Comparison of ENCODE assay signal across 8 mouse cellular contexts in the genomic region with DNA sequence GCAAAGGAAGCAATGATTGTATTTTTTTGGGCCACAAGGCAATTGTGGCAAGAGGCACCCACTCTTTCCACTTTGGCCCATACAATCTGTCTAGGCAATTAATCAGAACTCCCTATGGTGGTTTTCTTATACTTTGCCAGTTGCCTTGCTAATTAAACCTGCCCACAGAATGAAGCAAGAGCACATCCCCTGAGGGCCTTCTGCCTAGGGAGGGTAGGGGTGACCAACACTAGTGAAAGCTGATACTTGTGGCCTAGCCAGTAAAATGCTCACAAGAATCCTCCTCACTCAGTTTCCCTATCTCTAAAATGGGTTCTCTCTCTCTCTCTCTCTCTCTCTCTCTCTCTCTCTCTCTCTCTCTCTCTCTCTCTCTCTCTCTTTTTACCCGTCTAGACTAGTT. TPM values are rescaled to one million over a fixed set of nuclear protein-coding genes. Genes with fewer than 3 reads are reported as not detected.
A peak's percentile ranks its signal among the peaks of the same experiment; 100 is the strongest.
DNase-seq lines count a peak whose midpoint lies in the region; ATAC-seq lines count a peak whose summit lies in the region.

No protein-coding gene starts in this region.

- 40% methylated on average over 1 of the region's 1 CpGs for WGBS in hindbrain, embryonic 14.5 days
- 23% methylated on average over 1 of the region's 1 CpGs for WGBS in midbrain, embryonic 14.5 days

- H3K4me2 ChIP-seq in hindbrain, embryonic 14.5 days (replicated peaks): peak overlapping the region; percentile 51
- peak overlapping the region; percentile 57 for H3K4me2 ChIP-seq in midbrain, embryonic 14.5 days (ENCODE audit: low read length)

- H3K27me3 ChIP-seq in hindbrain, embryonic 14.5 days (ENCODE audit: control insufficient read depth, insufficient read depth, low read length): no peaks in the 10 kb centered on the region
- H3K27me3 ChIP-seq in midbrain, embryonic 14.5 days (ENCODE audit: control insufficient read depth, insufficient read depth, low read length): no peaks in the 10 kb centered on the region

- peak overlapping the region; percentile 99 for H3K4me3 ChIP-seq in brown adipose tissue, adult 24 weeks (ENCODE audit: insufficient read depth, low read depth, low read length)
- H3K4me3 ChIP-seq in hindbrain, embryonic 14.5 days (replicated peaks; ENCODE audit: low read length): peak overlapping the region; percentile 56
- H3K4me3 ChIP-seq in midbrain, embryonic 14.5 days (replicated peaks; ENCODE audit: low read depth, low read length): peak overlapping the region; percentile 54

- peak; percentile 8 for DNase-seq in kidney, adult 11 months
- DNase-seq in kidney, postnatal 4 days: no peak
- no peak for DNase-seq in hindbrain, embryonic 14.5 days (ENCODE audit: low spot score)
- no peak for DNase-seq in midbrain, embryonic 14.5 days
- no peak for DNase-seq in thymus, postnatal 4 days
- DNase-seq in frontal cortex, adult 2 months (ENCODE audit: extremely low spot score in 1 of 2, low spot score in 1 of 2): no peak
- DNase-seq in gastrocnemius, adult 8-10 months (ENCODE audit: low spot score in 2 of 2): no peak

- H3K4me1 ChIP-seq in brown adipose tissue, adult 24 weeks (ENCODE audit: control insufficient read depth, insufficient read depth, insufficient read length, low read length): no peaks in the 10 kb centered on the region; the same call in 1 of the 2 replicates
- no peaks in the 10 kb centered on the region for H3K4me1 ChIP-seq in hindbrain, embryonic 14.5 days (replicated peaks; ENCODE audit: control insufficient read depth, insufficient read depth, low read length)
- H3K4me1 ChIP-seq in midbrain, embryonic 14.5 days (ENCODE audit: control insufficient read depth, insufficient read depth, low read length): no peaks in the 10 kb centered on the region

- H3K9ac ChIP-seq in hindbrain, embryonic 14.5 days: peak overlapping the region; percentile 58; the same call in 1 of the 2 replicates
- H3K9ac ChIP-seq in midbrain, embryonic 14.5 days (replicated peaks; ENCODE audit: low read length): no peak overlapping the region

- H3K27ac ChIP-seq in brown adipose tissue, adult 24 weeks (replicated peaks; ENCODE audit: low read depth, low read length): peak overlapping the region; percentile 79
- no peak overlapping the region for H3K27ac ChIP-seq in hindbrain, embryonic 14.5 days
- H3K27ac ChIP-seq in midbrain, embryonic 14.5 days (replicated peaks; ENCODE audit: low read depth, low read length): no peak overlapping the region

- no peaks in the 10 kb centered on the region for H3K36me3 ChIP-seq in hindbrain, embryonic 14.5 days (replicated peaks; ENCODE audit: control insufficient read depth, insufficient read depth)
- no peaks in the 10 kb centered on the region for H3K36me3 ChIP-seq in midbrain, embryonic 14.5 days (ENCODE audit: control insufficient read depth, insufficient read depth, low read length)

- no peaks in the 10 kb centered on the region for H3K9me3 ChIP-seq in hindbrain, embryonic 14.5 days (ENCODE audit: control insufficient read depth, low read length)
- no peaks in the 10 kb centered on the region for H3K9me3 ChIP-seq in midbrain, embryonic 14.5 days (ENCODE audit: control insufficient read depth, low read length)

- ATAC-seq in hindbrain, embryonic 14.5 days (ENCODE audit: low FRiP score): 0 out of 2 replicates have a peak, but pooled peaks have one; percentile 9
- ATAC-seq in midbrain, embryonic 14.5 days (ENCODE audit: low FRiP score, low TSS enrichment): no peak

RNA-seq across cellular contexts. Expression of gene Diaph2, which starts 0.4 kb away (rescaled TPM):
- 6.7 and 9.9 TPM in 2 replicates for polyA plus RNA-seq in brown adipose tissue, adult 24 weeks (2012; ENCODE audit: insufficient read depth, insufficient read length, missing spikeins)
- 5.0 and 5.4 TPM in 2 replicates for polyA plus RNA-seq in hindbrain, embryonic 14.5 days (2014; fragmentation: Nextera tagmentation; extraction: Ambion mirVana)
- 2.8 and 4.9 TPM in 2 replicates for polyA plus RNA-seq in midbrain, embryonic 14.5 days (2014; fragmentation: Nextera tagmentation; extraction: Ambion mirVana)
- polyA plus RNA-seq in frontal cortex, adult 2 months (2012; rRNA removed): 7.4 and 8.2 TPM in 2 replicates
- total RNA-seq in gastrocnemius, adult 8-10 months (2022): 1 to 10 TPM; 2.8 to 4.7 (median 3.7) TPM
